Mouse (Mus musculus) intestine, embryonic 14.5 days (tissue): Measurements from ENCODE around the gene Haus6. TPM values are rescaled to one million over a fixed set of nuclear protein-coding genes. Genes with fewer than 3 reads are reported as not detected.
"Not testable (repeated sequence)": the region's sequence is repeated elsewhere in the genome, so short reads cannot be mapped to it uniquely, and the experiment has no call there.

Experiments
- ATAC-seq: fragments of 200-750 bp; cut with Nextera tagmentation; replicated peaks from 2 replicates; pipeline ENCODE4 v1.8.0; 2017; ENCODE audit warnings: low read depth, moderate number of reproducible peaks, moderate TSS enrichment, moderate library complexity; ENCODE audit not compliant: low FRiP score, low TSS enrichment
- DNase-seq: peaks from one replicate; pipeline ENCODE4 v3.0.0-alpha.2; 2018; ENCODE audit warnings: low spot score
- H3K27ac ChIP-seq: fragments of 300-500 bp; sonication (generic); 2 replicates; pipeline ENCODE4 v1.5.1; 2014; ENCODE audit warnings: low read depth, mild to moderate bottlenecking, control low read depth
- H3K27me3 ChIP-seq: fragments of 300-500 bp; sonication (generic); replicated peaks from 2 replicates; pipeline ENCODE4 v1.6.1; 2014; ENCODE audit warnings: low read length, control low read depth; ENCODE audit not compliant: control insufficient read depth, insufficient read depth
- H3K36me3 ChIP-seq: fragments of 300-500 bp; sonication (generic); 2 replicates; pipeline ENCODE4 v1.6.1; 2014; ENCODE audit warnings: low read length, control low read depth; ENCODE audit not compliant: control insufficient read depth, insufficient read depth
- H3K4me1 ChIP-seq: fragments of 300-500 bp; sonication (generic); replicated peaks from 2 replicates; pipeline ENCODE4 v1.6.1; 2014; ENCODE audit warnings: low read length, control low read depth, mixed read lengths; ENCODE audit not compliant: control insufficient read depth, insufficient read depth
- H3K4me2 ChIP-seq: fragments of 300-500 bp; sonication (generic); 2 replicates; pipeline ENCODE4 v1.6.1; 2014; ENCODE audit warnings: low read length
- H3K4me3 ChIP-seq: fragments of 300-500 bp; sonication (generic); 2 replicates; pipeline ENCODE4 v1.5.1; 2014; ENCODE audit warnings: low read depth, low read length, control low read depth, mixed read lengths
- H3K9ac ChIP-seq: fragments of 300-500 bp; sonication (generic); 2 replicates; pipeline ENCODE4 v1.6.1; 2014; ENCODE audit warnings: mild to moderate bottlenecking, low read length
- H3K9me3 ChIP-seq: fragments of 300-500 bp; sonication (generic); 2 replicates; pipeline ENCODE4 v1.6.1; 2016; ENCODE audit warnings: low read length, control low read depth; ENCODE audit not compliant: control insufficient read depth
- WGBS: fragments of 180-500 bp; shearing (Covaris S2); extraction: QIAGEN DNeasy Blood & Tissue Kit; methylation state at CpG from one replicate; pipeline ENCODE4 v1.1.7; 2014; 5-methylcytosine and 5-hydroxymethylcytosine counted together
- polyA plus RNA-seq: library from polyadenylated mRNA; unstranded; fragments of >200 nt; fragmentation: Nextera tagmentation; extraction: Ambion mirVana; gene quantifications from 2 replicates; pipeline ENCODE4 v1.2.1, GENCODE M21; 2014

Haus6 gene
- 18.3 and 20.4 TPM in 2 replicates for polyA plus RNA-seq

GRCm38 (mm10) chr4:86611524-86612288, at the start of gene Haus6:
Gene Haus6 (minus strand): TSS chr4:86612055.
- peak within 1 kb of the TSS; percentile 76 for H3K9ac ChIP-seq
- H3K4me1 ChIP-seq = peaks cover 4% of the 10 kb centered on the region
- no peaks in the 10 kb centered on the region for H3K27me3 ChIP-seq
- no peaks in the 10 kb centered on the region for H3K9me3 ChIP-seq
- peaks cover 10% of the 10 kb centered on the region for H3K36me3 ChIP-seq
- peak within 1 kb of the TSS; percentile 62 for H3K4me2 ChIP-seq
- H3K27ac ChIP-seq = peak within 1 kb of the TSS; percentile 77
- H3K4me3 ChIP-seq = peak within 1 kb of the TSS; percentile 95
- ATAC-seq (peak; percentile 99), DNase-seq (peak; percentile 90)
- WGBS = under 1% methylated on average over 59 of the region's 59 CpGs

GRCm38 (mm10) chr4:86657176-86657575, 45.3 kb upstream of the Haus6 start:
- H3K36me3 ChIP-seq = peaks cover 66% of the 10 kb centered on the region
- no peaks in the 10 kb centered on the region for H3K9me3 ChIP-seq
- DNase-seq = no peak
- H3K4me1 ChIP-seq = no peaks in the 10 kb centered on the region
- H3K4me2 ChIP-seq = no peak overlapping the region
- H3K27me3 ChIP-seq = no peaks in the 10 kb centered on the region
- H3K4me3 ChIP-seq = no peak overlapping the region
- WGBS = 93% methylated on average over 12 of the region's 12 CpGs
- H3K27ac ChIP-seq = no peak overlapping the region
- H3K9ac ChIP-seq = no peak overlapping the region
- ATAC-seq = no peak

GRCm38 (mm10) chr4:86656410-86656809, 44.6 kb upstream of the Haus6 start:
- WGBS = 88% methylated on average over 8 of the region's 8 CpGs
- ATAC-seq, H3K4me3 ChIP-seq, DNase-seq, H3K4me2 ChIP-seq, H3K4me1 ChIP-seq, H3K27me3 ChIP-seq, H3K9ac ChIP-seq, H3K9me3 ChIP-seq, H3K27ac ChIP-seq: not testable (repeated sequence)
- H3K36me3 ChIP-seq = peaks cover 60% of the 10 kb centered on the region

GRCm38 (mm10) chr4:86651686-86652384, 40.0 kb upstream of the Haus6 start:
- Histone ChIP-seq H3K4me2 (no peak overlapping the region), H3K9me3 (no peaks in the 10 kb centered on the region), H3K36me3 (peaks cover 14% of the 10 kb centered on the region), H3K9ac (no peak overlapping the region), H3K4me3 (no peak overlapping the region), H3K4me1 (no peaks in the 10 kb centered on the region), H3K27ac (no peak overlapping the region), H3K27me3 (no peaks in the 10 kb centered on the region)
- 74% methylated on average over 10 of the region's 10 CpGs for WGBS
- DNase-seq = no peak
- no peak for ATAC-seq

GRCm38 (mm10) chr4:86648394-86648793, 36.5 kb upstream of the Haus6 start:
- ATAC-seq, H3K4me3 ChIP-seq, H3K4me2 ChIP-seq, H3K9ac ChIP-seq, H3K4me1 ChIP-seq, DNase-seq, H3K9me3 ChIP-seq, H3K27me3 ChIP-seq, H3K36me3 ChIP-seq, H3K27ac ChIP-seq: not testable (repeated sequence)
- 91% methylated on average over 10 of the region's 13 CpGs for WGBS

GRCm38 (mm10) chr4:86637561-86637960, 25.7 kb upstream of the Haus6 start:
- not testable (repeated sequence) for H3K4me3 ChIP-seq, H3K36me3 ChIP-seq, H3K4me1 ChIP-seq, H3K4me2 ChIP-seq, H3K27me3 ChIP-seq, ATAC-seq, H3K27ac ChIP-seq, H3K9me3 ChIP-seq, DNase-seq, H3K9ac ChIP-seq
- 91% methylated on average over 9 of the region's 9 CpGs for WGBS

GRCm38 (mm10) chr4:86634873-86635272, 23.0 kb upstream of the Haus6 start:
- not testable (repeated sequence) for H3K27ac ChIP-seq, H3K4me3 ChIP-seq, H3K27me3 ChIP-seq, H3K9me3 ChIP-seq, ATAC-seq, H3K36me3 ChIP-seq, H3K4me2 ChIP-seq, H3K4me1 ChIP-seq, H3K9ac ChIP-seq, DNase-seq

GRCm38 (mm10) chr4:86634312-86634711, 22.5 kb upstream of the Haus6 start:
- not testable (repeated sequence) for H3K4me3 ChIP-seq, H3K4me1 ChIP-seq, H3K9me3 ChIP-seq, H3K36me3 ChIP-seq, H3K9ac ChIP-seq, H3K4me2 ChIP-seq, DNase-seq, H3K27me3 ChIP-seq, H3K27ac ChIP-seq, ATAC-seq
